Mouse (Mus musculus): ENCODE measurements around the gene Slc5a4b. TPM values are rescaled to one million over a fixed set of nuclear protein-coding genes. Genes with fewer than 3 reads are reported as not detected.

Gene Slc5a4b
- not detected for polyA plus RNA-seq (2014; fragmentation: Illumina TruSeq; extraction: RNeasy Lipid Tissue Mini Kit (QIAGEN cat#74804); ENCODE audit: low read depth, low replicate concordance)

DNA sequence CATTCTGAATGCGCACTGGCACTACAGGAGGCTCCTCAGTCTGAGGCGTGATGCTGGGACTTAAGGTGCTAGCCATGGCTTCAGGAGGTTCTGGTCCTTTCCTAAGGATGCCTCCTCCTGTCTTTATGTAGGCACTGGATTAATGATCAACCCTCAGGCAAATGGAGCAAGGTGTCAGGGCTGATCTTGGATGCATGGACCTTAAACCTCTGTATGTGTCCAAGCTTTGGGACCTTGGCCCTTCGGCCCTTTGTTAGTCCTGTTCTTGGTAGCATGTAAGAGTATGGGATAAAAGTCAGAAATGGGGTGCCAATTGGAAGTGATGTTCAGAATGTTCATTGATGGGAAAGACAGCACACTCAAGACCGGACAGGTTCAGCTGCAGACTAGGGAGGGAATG lies at the start of gene Slc5a4b:
Gene Slc5a4b, minus strand, starts transcription at position 101 of the 400 bp plus-strand sequence.

DNA sequence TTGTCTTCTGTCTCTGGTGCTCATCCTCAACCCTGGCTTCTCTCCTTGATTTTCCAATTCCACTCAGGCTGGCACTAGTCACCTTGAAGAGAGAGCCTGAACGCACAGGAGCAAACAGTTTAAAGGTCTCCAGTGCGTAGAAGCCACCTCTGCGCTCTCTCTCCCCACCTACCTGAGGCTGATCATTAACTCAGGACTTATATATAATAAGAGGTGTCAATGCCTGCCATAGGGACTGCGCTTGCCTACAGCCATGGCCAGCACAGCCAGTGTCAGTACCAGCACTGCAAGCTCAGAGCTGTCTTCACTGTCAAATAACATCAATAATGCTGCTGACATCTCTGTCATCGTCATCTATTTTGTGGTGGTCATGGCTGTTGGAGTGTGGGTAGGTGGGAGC lies 36.5 kb upstream of the Slc5a4b start, which contains the start of gene Slc5a4a:
Gene Slc5a4a, plus strand, starts transcription at position 174 of the 400 bp plus-strand sequence.

DNA sequence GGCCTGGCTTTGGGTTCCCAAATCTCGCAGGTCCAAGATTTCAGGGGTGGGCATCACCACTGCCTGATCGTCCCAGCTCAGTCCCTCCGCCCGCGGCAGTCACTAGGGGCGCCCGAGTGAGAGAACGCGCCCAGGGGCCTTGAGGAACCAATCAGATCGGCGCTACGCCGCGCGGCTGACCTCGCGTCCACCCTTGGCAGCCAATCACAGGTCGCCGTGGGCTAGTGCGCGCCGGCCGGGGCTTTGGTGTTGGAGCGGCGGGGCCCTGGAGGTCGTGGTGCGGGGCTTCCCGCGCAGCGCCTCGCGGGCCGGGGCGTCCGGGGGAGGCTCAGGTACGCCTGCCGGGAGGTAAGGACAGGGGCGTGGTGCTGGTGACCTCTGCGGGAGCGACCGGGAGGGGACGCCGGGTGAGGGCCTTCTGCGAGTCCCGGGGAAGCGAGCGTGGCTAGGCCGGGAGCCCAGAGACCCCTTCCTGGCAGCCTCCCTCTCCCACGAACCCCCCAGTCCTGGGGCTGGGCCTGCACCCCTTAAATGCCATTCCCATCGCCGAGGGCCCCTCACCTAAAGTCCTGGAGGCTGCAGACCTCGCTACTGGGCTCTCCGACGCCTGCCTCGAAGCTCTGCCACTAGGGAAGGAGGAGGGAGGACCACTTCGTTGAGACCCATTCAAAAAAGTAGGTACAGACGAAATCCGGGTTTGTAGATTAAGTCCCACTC lies 78.2 kb downstream of the Slc5a4b start, which contains the start of gene Zfp280b:
Gene Zfp280b, plus strand, starts transcription at position 249 of the 717 bp plus-strand sequence.

Other genes with a start within 250 kb of the Slc5a4b start
- gene Derl3, start 217.5 kb downstream of the Slc5a4b start, polyA plus RNA-seq (2014; fragmentation: Illumina TruSeq; extraction: RNeasy Lipid Tissue Mini Kit (QIAGEN cat#74804); ENCODE audit: low read depth, low replicate concordance), result 0.73 TPM
- 25.2 TPM for gene Smarcb1, start 189.3 kb downstream of the Slc5a4b start, polyA plus RNA-seq (2014; fragmentation: Illumina TruSeq; extraction: RNeasy Lipid Tissue Mini Kit (QIAGEN cat#74804); ENCODE audit: low read depth, low replicate concordance)
- gene Chchd10, start 177.8 kb downstream of the Slc5a4b start, polyA plus RNA-seq (2014; fragmentation: Illumina TruSeq; extraction: RNeasy Lipid Tissue Mini Kit (QIAGEN cat#74804); ENCODE audit: low read depth, low replicate concordance), result 1,332 TPM
- 9.6 TPM for gene Mmp11, start 174.5 kb downstream of the Slc5a4b start, polyA plus RNA-seq (2014; fragmentation: Illumina TruSeq; extraction: RNeasy Lipid Tissue Mini Kit (QIAGEN cat#74804); ENCODE audit: low read depth, low replicate concordance)
- gene Gm867, start 170.3 kb downstream of the Slc5a4b start, polyA plus RNA-seq (2014; fragmentation: Illumina TruSeq; extraction: RNeasy Lipid Tissue Mini Kit (QIAGEN cat#74804); ENCODE audit: low read depth, low replicate concordance), result not detected
- not detected for gene Vpreb3, start 167.9 kb downstream of the Slc5a4b start, polyA plus RNA-seq (2014; fragmentation: Illumina TruSeq; extraction: RNeasy Lipid Tissue Mini Kit (QIAGEN cat#74804); ENCODE audit: low read depth, low replicate concordance)
- gene Gm5134, start 156.4 kb downstream of the Slc5a4b start, polyA plus RNA-seq (2014; fragmentation: Illumina TruSeq; extraction: RNeasy Lipid Tissue Mini Kit (QIAGEN cat#74804); ENCODE audit: low read depth, low replicate concordance), result not detected
- 4.6 TPM for gene Zfp280b, start 78.3 kb downstream of the Slc5a4b start, polyA plus RNA-seq (2014; fragmentation: Illumina TruSeq; extraction: RNeasy Lipid Tissue Mini Kit (QIAGEN cat#74804); ENCODE audit: low read depth, low replicate concordance)
- gene Slc5a4a, start 36.5 kb upstream of the Slc5a4b start, polyA plus RNA-seq (2014; fragmentation: Illumina TruSeq; extraction: RNeasy Lipid Tissue Mini Kit (QIAGEN cat#74804); ENCODE audit: low read depth, low replicate concordance), result not detected
- gene Prmt2, start 126.9 kb upstream of the Slc5a4b start, polyA plus RNA-seq (2014; fragmentation: Illumina TruSeq; extraction: RNeasy Lipid Tissue Mini Kit (QIAGEN cat#74804); ENCODE audit: low read depth, low replicate concordance), result 12.6 TPM
- gene S100b, start 142.9 kb upstream of the Slc5a4b start, polyA plus RNA-seq (2014; fragmentation: Illumina TruSeq; extraction: RNeasy Lipid Tissue Mini Kit (QIAGEN cat#74804); ENCODE audit: low read depth, low replicate concordance), result 2.4 TPM
- 8.6 TPM for gene Dip2a, start 234.3 kb upstream of the Slc5a4b start, polyA plus RNA-seq (2014; fragmentation: Illumina TruSeq; extraction: RNeasy Lipid Tissue Mini Kit (QIAGEN cat#74804); ENCODE audit: low read depth, low replicate concordance)